Mouse (Mus musculus) MEL (cell line): ENCODE measurements at regions not wholly inside any gene's neighbourhood (a gene's known extent, or its start where the extent isn't known, plus 50 kb on each side); places are given as distances from the start of the nearest gene placed in this dataset.

ENCODE experiments used
- DNase-seq: peaks from one replicate; pipeline ENCODE4 v3.0.0; 2011; ENCODE audit warnings: low read depth, low spot score
- H3K27ac ChIP-seq: 2 replicates; pipeline ENCODE4 v1.5.1; 2012; ENCODE audit warnings: low read depth, mild to moderate bottlenecking, control low read depth, low read length, moderate library complexity; ENCODE audit not compliant: control insufficient read depth
- H3K27me3 ChIP-seq, 2 experiments: fragments of 150-350 bp in 1 of 2; sonication (generic) in 1 of 2; 2 replicates each; pipeline ENCODE4 v1.6.1; 2012; ENCODE audit warnings: low read length in 2 of 2, mild to moderate bottlenecking in 2 of 2, improper control_type of control experiment in 1 of 2, moderate library complexity in 1 of 2; ENCODE audit not compliant: insufficient read depth in 2 of 2, control insufficient read depth in 1 of 2
- H3K36me3 ChIP-seq, 2 experiments: 2 replicates each; pipeline ENCODE4 v1.6.1; 2012 to 2014; ENCODE audit warnings: low read length in 2 of 2, improper control_type of control experiment in 1 of 2, inconsistent platforms in 1 of 2, mild to moderate bottlenecking in 1 of 2; ENCODE audit not compliant: insufficient read depth in 2 of 2, control insufficient read depth in 1 of 2
- H3K4me1 ChIP-seq, 2 experiments: fragments of 150-350 bp in 1 of 2; sonication (generic) in 1 of 2; 2 replicates each; pipeline ENCODE4 v1.6.1; 2012; ENCODE audit warnings: low read length in 2 of 2, improper control_type of control experiment in 1 of 2, mild to moderate bottlenecking in 1 of 2; ENCODE audit not compliant: insufficient read depth in 2 of 2, control insufficient read depth in 1 of 2
- H3K4me3 ChIP-seq, 2 experiments: fragments of 150-350 bp in 1 of 2; sonication (generic) in 1 of 2; 2 replicates each; pipeline ENCODE4 v1.5.1; 2012; ENCODE audit warnings: low read depth in 2 of 2, low read length in 2 of 2, mild to moderate bottlenecking in 2 of 2, moderate library complexity in 2 of 2, control low read depth in 1 of 2, improper control_type of control experiment in 1 of 2; ENCODE audit not compliant: control insufficient read depth in 1 of 2, insufficient read depth in 1 of 2
- H3K79me2 ChIP-seq: 2 replicates; pipeline ENCODE4 v1.6.1; 2012; ENCODE audit warnings: mild to moderate bottlenecking, low read length, moderate library complexity; ENCODE audit not compliant: control insufficient read depth, poor library complexity, insufficient read depth
- H3K9ac ChIP-seq: 2 replicates; pipeline ENCODE4 v1.6.1; 2012; ENCODE audit warnings: low read depth, mild to moderate bottlenecking, control low read depth, low read length, moderate library complexity; ENCODE audit not compliant: control insufficient read depth, poor library complexity, severe bottlenecking
- H3K9me3 ChIP-seq: fragments of 150-350 bp; sonication (generic); replicated peaks from 2 replicates; pipeline ENCODE4 v1.6.1; 2012; ENCODE audit warnings: mild to moderate bottlenecking, low read length, improper control_type of control experiment, moderate library complexity; ENCODE audit not compliant: insufficient read depth
- BHLHE40 ChIP-seq: IDR thresholded peaks from 2 replicates; pipeline ENCODE4 v1.6.1; 2012; ENCODE audit warnings: low read depth, mild to moderate bottlenecking, inconsistent platforms, low read length, improper control_type of control experiment, borderline replicate concordance
- CHD2 ChIP-seq: IDR thresholded peaks from 2 replicates; pipeline ENCODE4 v1.6.1; 2011; ENCODE audit warnings: low read length, improper control_type of control experiment
- CTCF ChIP-seq, 3 experiments: IDR thresholded peaks in 2 of 3; conservative IDR thresholded peaks in 1 of 3; 2 replicates each; pipeline ENCODE4 v1.5.1; 2011 to 2012; ENCODE audit warnings: low read length in 3 of 3, low read depth in 2 of 3, mild to moderate bottlenecking in 2 of 3, improper control_type of control experiment in 1 of 3, inconsistent platforms in 1 of 3, mixed read lengths in 1 of 3, moderate library complexity in 1 of 3; ENCODE audit not compliant: control insufficient read depth in 1 of 3, insufficient read depth in 1 of 3, poor library complexity in 1 of 3, severe bottlenecking in 1 of 3
- E2F4 ChIP-seq: IDR thresholded peaks from 2 replicates; pipeline ENCODE4 v1.6.1; 2011; ENCODE audit warnings: low read depth, low read length, improper control_type of control experiment, borderline replicate concordance
- ELF1 ChIP-seq: IDR thresholded peaks from 2 replicates; pipeline ENCODE4 v1.6.1; 2014; ENCODE audit warnings: low read depth, mild to moderate bottlenecking, inconsistent platforms, low read length, improper control_type of control experiment, moderate library complexity
- ETS1 ChIP-seq: IDR thresholded peaks from 2 replicates; pipeline ENCODE4 v1.6.1; 2012; ENCODE audit warnings: low read depth, mild to moderate bottlenecking, inconsistent platforms, low read length, improper control_type of control experiment, moderate library complexity
- GABPA ChIP-seq: IDR thresholded peaks from 2 replicates; pipeline ENCODE4 v1.6.1; 2012; ENCODE audit warnings: low read depth, mild to moderate bottlenecking, inconsistent platforms, low read length, improper control_type of control experiment, moderate library complexity
- HCFC1 ChIP-seq: IDR thresholded peaks from 2 replicates; pipeline ENCODE4 v1.6.1; 2012; ENCODE audit warnings: low read depth, mild to moderate bottlenecking, inconsistent platforms, low read length, improper control_type of control experiment, moderate library complexity
- JUND ChIP-seq: IDR thresholded peaks from 2 replicates; pipeline ENCODE4 v1.6.1; 2011; ENCODE audit warnings: low read depth, mild to moderate bottlenecking, improper control_type of control experiment, low read length
- KAT2A ChIP-seq: conservative IDR thresholded peaks from 2 replicates; pipeline ENCODE4 v1.6.1; 2012; ENCODE audit warnings: low read depth, low read length, improper control_type of control experiment, inconsistent platforms
- MAFK ChIP-seq: IDR thresholded peaks from 2 replicates; pipeline ENCODE4 v1.6.1; 2011; ENCODE audit warnings: low read depth, mild to moderate bottlenecking, low read length, improper control_type of control experiment, borderline replicate concordance
- MAX ChIP-seq: IDR thresholded peaks from 2 replicates; pipeline ENCODE4 v1.6.1; 2011; ENCODE audit warnings: low read length, improper control_type of control experiment
- MAZ ChIP-seq: IDR thresholded peaks from 2 replicates; pipeline ENCODE4 v1.6.1; 2012; ENCODE audit warnings: low read depth, mild to moderate bottlenecking, inconsistent platforms, low read length, improper control_type of control experiment
- MXI1 ChIP-seq: IDR thresholded peaks from 2 replicates; pipeline ENCODE4 v1.6.1; 2011; ENCODE audit warnings: mild to moderate bottlenecking, low read depth, low read length, improper control_type of control experiment
- MYB ChIP-seq: IDR thresholded peaks from 2 replicates; pipeline ENCODE4 v1.6.1; 2011; ENCODE audit warnings: mild to moderate bottlenecking, low read depth, low read length, improper control_type of control experiment
- MYC ChIP-seq: IDR thresholded peaks from 2 replicates; pipeline ENCODE4 v1.6.1; 2011; ENCODE audit warnings: low read depth, mild to moderate bottlenecking, low read length, improper control_type of control experiment, moderate library complexity
- NRF1 ChIP-seq: IDR thresholded peaks from 2 replicates; pipeline ENCODE4 v1.6.1; 2014; ENCODE audit warnings: low read depth, mild to moderate bottlenecking, inconsistent platforms, low read length, improper control_type of control experiment, moderate library complexity; ENCODE audit not compliant: poor library complexity, insufficient read depth, severe bottlenecking
- POLR2AphosphoS2 ChIP-seq: IDR thresholded peaks from 2 replicates; pipeline ENCODE4 v1.6.1; 2011; ENCODE audit warnings: low read length, improper control_type of control experiment
- POLR2AphosphoS5 ChIP-seq: IDR thresholded peaks from 2 replicates; pipeline ENCODE4 v1.6.1; 2012; ENCODE audit warnings: low read depth, borderline replicate concordance, mild to moderate bottlenecking, inconsistent platforms, low read length, moderate library complexity, mixed read lengths
- RAD21 ChIP-seq: IDR thresholded peaks from 2 replicates; pipeline ENCODE4 v1.6.1; 2011; ENCODE audit warnings: mild to moderate bottlenecking, low read depth, low read length, improper control_type of control experiment
- RCOR1 ChIP-seq: IDR thresholded peaks from 2 replicates; pipeline ENCODE4 v1.6.1; 2012; ENCODE audit warnings: low read depth, mild to moderate bottlenecking, inconsistent platforms, low read length, improper control_type of control experiment
- SMC3 ChIP-seq: IDR thresholded peaks from 2 replicates; pipeline ENCODE4 v1.6.1; 2011; ENCODE audit warnings: low read depth, low read length, improper control_type of control experiment
- TAL1 ChIP-seq: IDR thresholded peaks from 2 replicates; pipeline ENCODE4 v1.6.1; 2012; ENCODE audit warnings: mild to moderate bottlenecking, inconsistent platforms, low read length, moderate library complexity, mixed read lengths
- TBP ChIP-seq: IDR thresholded peaks from 2 replicates; pipeline ENCODE4 v1.8.0; 2011; ENCODE audit warnings: low read depth, low read length, improper control_type of control experiment
- UBTF ChIP-seq: IDR thresholded peaks from 2 replicates; pipeline ENCODE4 v1.6.1; 2012; ENCODE audit warnings: low read depth, mild to moderate bottlenecking, inconsistent platforms, low read length, improper control_type of control experiment, moderate library complexity, borderline replicate concordance; ENCODE audit not compliant: insufficient read depth
- USF2 ChIP-seq, 2 experiments: IDR thresholded peaks; 2 replicates each; pipeline ENCODE4 v1.6.1; 2011 to 2012; ENCODE audit warnings: improper control_type of control experiment in 2 of 2, low read length in 2 of 2, borderline replicate concordance in 1 of 2, inconsistent platforms in 1 of 2, low read depth in 1 of 2, mild to moderate bottlenecking in 1 of 2; ENCODE audit not compliant: insufficient read depth in 1 of 2
- ZKSCAN1 ChIP-seq: IDR thresholded peaks from 2 replicates; pipeline ENCODE4 v1.6.1; 2012; ENCODE audit warnings: low read depth, mild to moderate bottlenecking, inconsistent platforms, low read length, improper control_type of control experiment, moderate library complexity
- ZMIZ1 ChIP-seq: IDR thresholded peaks from 2 replicates; pipeline ENCODE4 v1.6.1; 2012; ENCODE audit warnings: low read depth, mild to moderate bottlenecking, inconsistent platforms, low read length, improper control_type of control experiment, moderate library complexity
- ZNF384 ChIP-seq: IDR thresholded peaks from 2 replicates; pipeline ENCODE4 v1.6.1; 2012; ENCODE audit warnings: low read depth, mild to moderate bottlenecking, inconsistent platforms, low read length, improper control_type of control experiment

GRCm38 (mm10) chr6:111985452-111985851 is 288.1 kb upstream of the Lmcd1 start:
- TF ChIP-seq TAL1, result no peak
- TF ChIP-seq MAZ, result no peak
- no peak for TF ChIP-seq JUND
- TF ChIP-seq UBTF, result no peak
- no peak for TF ChIP-seq ZMIZ1
- TF ChIP-seq NRF1, result no peak
- TF ChIP-seq RAD21, result no peak
- TF ChIP-seq POLR2AphosphoS5, result no peak
- TF ChIP-seq ELF1, result no peak
- no peak for TF ChIP-seq POLR2AphosphoS2
- no peak for TF ChIP-seq MXI1
- no peak for TF ChIP-seq ZKSCAN1
- TF ChIP-seq MAFK, result no peak
- TF ChIP-seq CTCF (IDR thresholded peaks at IDR 0.05 in 2 of 3, conservative IDR thresholded peaks at IDR 0.05 in 1 of 3; ENCODE audit: control insufficient read depth in 1 of 3, insufficient read depth in 1 of 3, low read depth in 2 of 3, low read length in 3 of 3, poor library complexity in 1 of 3, severe bottlenecking in 1 of 3), result no peak
- TF ChIP-seq MAX, result no peak
- no peak for TF ChIP-seq RCOR1
- TF ChIP-seq KAT2A, result no peak
- no peak for TF ChIP-seq E2F4
- no peak for TF ChIP-seq ETS1
- no peaks in the 10 kb centered on the region for H3K79me2 ChIP-seq
- H3K9me3 ChIP-seq, result no peaks in the 10 kb centered on the region
- no peak for DNase-seq
- no peak overlapping the region for H3K9ac ChIP-seq
- no peaks in the 10 kb centered on the region for H3K27me3 ChIP-seq
- H3K4me1 ChIP-seq, result no peaks in the 10 kb centered on the region
- H3K27ac ChIP-seq, result no peak overlapping the region
- H3K4me3 ChIP-seq, result no peak overlapping the region
- H3K36me3 ChIP-seq, result no peaks in the 10 kb centered on the region

- Histone ChIP-seq H3K79me2 (no peaks in the 10 kb centered on the region), H3K27ac (no peak overlapping the region), H3K9ac (no peak overlapping the region), H3K27me3 (no peaks in the 10 kb centered on the region; a peak in 1 of 4 replicates), H3K4me1 (no peaks in the 10 kb centered on the region), H3K9me3 (no peaks in the 10 kb centered on the region), H3K4me3 (no peak overlapping the region), H3K36me3 (no peaks in the 10 kb centered on the region)
- DNase-seq, result no peak
- TF ChIP-seq SMC3 (no peak), BHLHE40 (no peak), ELF1 (no peak), MAFK (no peak), CHD2 (no peak), JUND (no peak), GABPA (no peak), MYC (no peak), MYB (no peak), E2F4 (no peak), POLR2AphosphoS5 (no peak), ETS1 (no peak), UBTF (no peak), USF2 (IDR thresholded peaks at IDR 0.05; ENCODE audit: borderline replicate concordance in 1 of 2, insufficient read depth in 1 of 2, low read depth in 1 of 2, low read length in 2 of 2) (no peak), ZNF384 (no peak), RAD21 (no peak), TBP (no peak), HCFC1 (no peak)
These were observed 277.7 kb upstream of the Lmcd1 start for GRCm38 (mm10) chr6:111995823-111996222.
